Mouse (Mus musculus) forebrain, embryonic 11.5 days (tissue): ENCODE data around the gene Tcf21. TPM values are rescaled to one million over a fixed set of nuclear protein-coding genes. Genes with fewer than 3 reads are reported as not detected.

Source experiments
- ATAC-seq: fragments of 200-750 bp; cut with Nextera tagmentation; replicated peaks from 2 replicates; pipeline ENCODE4 v1.8.0; 2017; ENCODE audit warnings: moderate TSS enrichment; ENCODE audit not compliant: low FRiP score
- DNase-seq: peaks from one replicate; pipeline ENCODE4 v3.0.0-alpha.2; 2017; ENCODE audit warnings: low spot score
- H3K27ac ChIP-seq: fragments of 300-500 bp; sonication (generic); 2 replicates; pipeline ENCODE4 v1.5.1; 2014; ENCODE audit warnings: low read depth, low read length
- H3K27me3 ChIP-seq: fragments of 300-500 bp; sonication (generic); 2 replicates; pipeline ENCODE4 v1.6.1; 2014; ENCODE audit warnings: mild to moderate bottlenecking, low read length, mixed read lengths; ENCODE audit not compliant: control insufficient read depth, insufficient read depth
- H3K36me3 ChIP-seq: fragments of 300-500 bp; sonication (generic); 2 replicates; pipeline ENCODE4 v1.6.1; 2014; ENCODE audit warnings: mild to moderate bottlenecking, low read length, moderate library complexity, mixed read lengths; ENCODE audit not compliant: control insufficient read depth, insufficient read depth
- H3K4me1 ChIP-seq: fragments of 300-500 bp; sonication (generic); replicated peaks from 2 replicates; pipeline ENCODE4 v1.6.1; 2014; ENCODE audit warnings: low read length, mixed read lengths; ENCODE audit not compliant: control insufficient read depth, insufficient read depth
- H3K4me2 ChIP-seq: fragments of 300-500 bp; sonication (generic); 2 replicates; pipeline ENCODE4 v1.6.1; 2014; ENCODE audit warnings: low read depth, mild to moderate bottlenecking, low read length, moderate library complexity, mixed read lengths; ENCODE audit not compliant: severe bottlenecking
- H3K4me3 ChIP-seq: fragments of 300-500 bp; sonication (generic); 2 replicates; pipeline ENCODE4 v1.5.1; 2014; ENCODE audit warnings: low read depth, low read length
- H3K9ac ChIP-seq: fragments of 300-500 bp; sonication (generic); 2 replicates; pipeline ENCODE4 v1.6.1; 2014; ENCODE audit warnings: low read length
- H3K9me3 ChIP-seq: fragments of 300-500 bp; sonication (generic); 2 replicates; pipeline ENCODE4 v1.6.1; 2016; ENCODE audit warnings: low read length, mixed read lengths; ENCODE audit not compliant: control insufficient read depth
- WGBS: fragments of 180-500 bp; shearing (Covaris S2); extraction: QIAGEN DNeasy Blood & Tissue Kit; methylation state at CpG from one replicate; pipeline ENCODE4 v1.1.7; 2014; 5-methylcytosine and 5-hydroxymethylcytosine counted together
- polyA plus RNA-seq: library from polyadenylated mRNA; unstranded; fragments of >200 nt; fragmentation: Nextera tagmentation; extraction: Ambion mirVana; gene quantifications from 2 replicates; pipeline ENCODE4 v1.2.1, GENCODE M21; 2014

The Tcf21 gene
- polyA plus RNA-seq, 1 experiment from 2014 or later, result not detected

DNA sequence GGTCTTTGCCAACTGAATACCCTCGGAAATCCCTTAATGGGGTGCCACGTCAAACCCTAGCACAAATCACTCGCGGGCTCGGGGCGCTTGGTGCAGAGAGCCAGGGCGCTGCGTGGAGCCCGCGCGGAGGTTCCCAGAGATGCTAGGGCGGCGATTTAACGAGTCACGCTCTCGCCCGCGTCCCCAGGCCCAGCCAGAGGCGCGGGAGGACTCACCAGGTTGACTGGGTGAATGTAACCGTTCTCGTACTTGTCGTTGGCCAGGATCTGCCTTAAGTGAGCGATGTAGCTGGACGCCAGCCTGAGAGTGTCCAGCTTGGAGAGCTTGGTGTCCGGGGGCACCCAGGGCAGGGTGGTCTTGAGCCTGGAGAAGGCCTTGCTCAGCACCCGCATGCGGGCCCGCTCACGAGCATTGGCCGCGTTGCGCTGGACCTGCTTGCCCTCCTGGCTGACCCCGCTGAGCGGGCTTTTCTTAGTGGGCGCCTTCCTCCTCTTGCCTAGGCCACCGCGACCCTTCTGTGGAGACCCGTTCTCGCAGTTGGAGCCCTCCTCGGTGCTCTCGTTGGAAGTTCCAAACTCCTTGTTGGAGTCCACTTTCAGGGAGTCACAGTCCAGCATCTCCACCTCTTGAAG, 619 bp downstream of the Tcf21 start:
- H3K4me1 ChIP-seq, result peaks cover 3% of the 10 kb centered on the region; the same call in 1 of the 2 replicates
- no peak overlapping the region for H3K4me2 ChIP-seq
- no peak for ATAC-seq
- no peaks in the 10 kb centered on the region for H3K36me3 ChIP-seq
- peak; percentile 65 for DNase-seq
- peaks cover 80% of the 10 kb centered on the region for H3K27me3 ChIP-seq
- no peaks in the 10 kb centered on the region for H3K9me3 ChIP-seq
- no peak overlapping the region for H3K27ac ChIP-seq
- no peak overlapping the region for H3K9ac ChIP-seq
- H3K4me3 ChIP-seq, result peak overlapping the region; percentile 7; the same call in 1 of the 2 replicates
- under 1% methylated on average over 42 of the region's 42 CpGs for WGBS

DNA sequence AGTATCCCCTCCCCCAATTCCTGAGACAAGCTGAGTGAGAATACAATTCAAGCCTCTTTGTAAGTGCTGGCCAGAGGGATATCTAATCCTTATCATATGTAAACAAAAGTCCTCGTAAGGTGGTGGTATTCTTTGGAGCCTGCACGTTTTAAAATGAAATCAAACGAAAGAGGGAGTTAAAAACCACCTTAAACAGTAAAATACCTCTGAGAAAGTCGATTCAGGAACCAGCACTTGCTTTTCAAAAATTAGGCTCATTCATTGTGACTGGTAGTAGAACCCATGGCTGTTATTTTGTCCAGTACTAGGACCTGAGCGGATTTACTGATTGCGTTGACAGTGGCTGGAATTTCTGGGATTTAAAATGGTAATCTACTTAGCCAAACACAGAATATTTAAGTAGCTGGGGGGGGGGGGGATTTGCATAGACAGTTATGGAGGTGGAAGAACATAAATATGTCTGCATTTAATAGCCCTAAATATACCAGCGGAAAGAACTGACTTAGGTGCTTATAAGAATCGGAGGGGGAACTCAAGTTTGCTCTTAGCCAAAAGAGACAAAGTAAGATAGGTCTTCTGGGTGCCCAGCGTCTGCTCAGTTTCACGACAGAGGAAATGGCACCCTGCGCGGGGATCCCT, 1.3 kb downstream of the Tcf21 start:
- H3K27me3 ChIP-seq, result peaks cover 81% of the 10 kb centered on the region
- no peaks in the 10 kb centered on the region for H3K36me3 ChIP-seq
- peak overlapping the region; percentile 7; the same call in 1 of the 2 replicates for H3K4me3 ChIP-seq
- H3K27ac ChIP-seq, result no peak overlapping the region
- ATAC-seq, result no peak
- no peak overlapping the region for H3K4me2 ChIP-seq
- no peaks in the 10 kb centered on the region for H3K9me3 ChIP-seq
- H3K9ac ChIP-seq, result no peak overlapping the region
- under 1% methylated on average over 12 of the region's 12 CpGs for WGBS
- peaks cover 5% of the 10 kb centered on the region; the same call in 1 of the 2 replicates for H3K4me1 ChIP-seq
- no peak for DNase-seq

DNA sequence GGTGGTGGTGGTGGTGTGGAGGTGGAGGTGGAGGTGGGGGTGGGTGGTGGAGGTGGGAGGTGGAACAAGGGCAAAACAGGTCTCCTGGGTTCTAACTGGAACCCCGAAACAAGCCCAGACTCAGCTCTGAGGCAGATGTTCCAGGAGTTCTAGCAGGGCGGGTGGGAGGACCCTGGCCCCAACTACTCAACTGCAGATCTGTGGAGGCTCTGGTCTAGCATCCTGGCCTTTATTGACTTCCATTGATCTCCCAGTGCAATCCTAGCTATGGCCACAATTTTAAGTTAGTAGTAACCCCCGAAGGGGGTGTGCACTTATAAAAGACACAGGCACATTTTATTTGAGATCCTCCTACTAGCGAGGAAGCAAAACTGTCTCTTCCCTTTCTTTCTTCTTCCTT, 2.0 kb downstream of the Tcf21 start:
- ATAC-seq, result no peak
- H3K27ac ChIP-seq, result no peak overlapping the region
- no peaks in the 10 kb centered on the region for H3K36me3 ChIP-seq
- WGBS, result 2% methylated on average over 4 of the region's 4 CpGs
- H3K4me2 ChIP-seq, result no peak overlapping the region
- peaks cover 7% of the 10 kb centered on the region; the same call in 1 of the 2 replicates for H3K4me1 ChIP-seq
- H3K4me3 ChIP-seq, result no peak overlapping the region
- no peaks in the 10 kb centered on the region for H3K9me3 ChIP-seq
- no peak for DNase-seq
- H3K9ac ChIP-seq, result no peak overlapping the region
- peaks cover 83% of the 10 kb centered on the region for H3K27me3 ChIP-seq

DNA sequence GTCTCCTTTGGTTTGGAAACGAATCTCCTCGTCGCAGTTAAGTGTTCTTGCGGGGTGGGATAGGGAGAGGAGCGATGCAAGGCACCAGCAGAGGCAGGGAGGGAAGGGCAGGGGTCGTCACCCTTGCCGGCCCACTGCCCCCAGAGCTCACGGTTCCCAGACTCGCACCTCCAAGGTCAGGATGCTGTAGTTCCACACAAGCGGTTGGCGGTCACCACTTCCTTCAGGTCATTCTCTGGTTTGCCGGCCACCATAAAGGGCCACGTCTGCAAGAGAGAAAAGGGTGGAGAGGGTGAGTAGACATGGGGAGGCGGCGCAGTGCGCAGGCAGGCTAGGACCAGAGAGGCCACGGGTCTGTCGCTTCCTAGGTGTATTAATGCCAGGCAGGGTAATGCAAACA, 2.4 kb downstream of the Tcf21 start:
- Histone ChIP-seq H3K4me2 (no peak overlapping the region), H3K27me3 (peaks cover 79% of the 10 kb centered on the region), H3K27ac (no peak overlapping the region), H3K36me3 (no peaks in the 10 kb centered on the region), H3K4me3 (no peak overlapping the region), H3K9me3 (no peaks in the 10 kb centered on the region), H3K4me1 (peaks cover 7% of the 10 kb centered on the region; the same call in 1 of the 2 replicates), H3K9ac (no peak overlapping the region)
- ATAC-seq, result no peak
- WGBS, result 0% methylated on average over 18 of the region's 18 CpGs
- DNase-seq, result no peak

DNA sequence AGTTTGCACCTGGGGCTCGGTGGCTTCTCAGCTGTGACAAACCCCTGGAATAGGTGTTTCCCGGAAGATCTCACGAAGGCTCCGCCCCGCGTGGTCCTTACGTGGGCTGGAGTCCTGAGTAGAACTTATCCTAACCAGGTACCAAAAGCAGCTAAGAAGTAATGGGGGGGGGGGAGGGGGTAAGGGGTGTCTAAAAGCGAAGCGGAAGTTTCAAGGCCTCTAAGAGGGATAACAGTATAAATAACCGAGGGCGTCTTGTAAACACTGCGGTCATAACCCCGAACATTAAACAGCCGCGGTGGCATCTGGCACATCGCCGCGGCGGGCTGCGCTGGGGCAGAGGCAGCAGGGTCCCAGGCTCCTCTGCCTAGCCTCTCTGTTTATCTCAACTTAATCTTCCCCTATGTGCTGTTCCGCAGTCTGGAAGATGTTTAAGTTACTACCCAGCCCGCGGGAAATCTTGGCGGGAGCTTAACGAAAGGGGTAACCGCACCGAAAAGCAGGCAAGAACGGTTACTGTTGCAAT, 3.7 kb downstream of the Tcf21 start:
- ATAC-seq (no peak), DNase-seq (peak; percentile 59)
- H3K9me3 ChIP-seq, result no peaks in the 10 kb centered on the region
- under 1% methylated on average over 28 of the region's 28 CpGs for WGBS
- H3K4me2 ChIP-seq, result no peak overlapping the region
- peaks cover 80% of the 10 kb centered on the region for H3K27me3 ChIP-seq
- peaks cover 7% of the 10 kb centered on the region; the same call in 1 of the 2 replicates for H3K4me1 ChIP-seq
- H3K36me3 ChIP-seq, result no peaks in the 10 kb centered on the region
- H3K4me3 ChIP-seq, result no peak overlapping the region
- H3K9ac ChIP-seq, result no peak overlapping the region
- H3K27ac ChIP-seq, result no peak overlapping the region

DNA sequence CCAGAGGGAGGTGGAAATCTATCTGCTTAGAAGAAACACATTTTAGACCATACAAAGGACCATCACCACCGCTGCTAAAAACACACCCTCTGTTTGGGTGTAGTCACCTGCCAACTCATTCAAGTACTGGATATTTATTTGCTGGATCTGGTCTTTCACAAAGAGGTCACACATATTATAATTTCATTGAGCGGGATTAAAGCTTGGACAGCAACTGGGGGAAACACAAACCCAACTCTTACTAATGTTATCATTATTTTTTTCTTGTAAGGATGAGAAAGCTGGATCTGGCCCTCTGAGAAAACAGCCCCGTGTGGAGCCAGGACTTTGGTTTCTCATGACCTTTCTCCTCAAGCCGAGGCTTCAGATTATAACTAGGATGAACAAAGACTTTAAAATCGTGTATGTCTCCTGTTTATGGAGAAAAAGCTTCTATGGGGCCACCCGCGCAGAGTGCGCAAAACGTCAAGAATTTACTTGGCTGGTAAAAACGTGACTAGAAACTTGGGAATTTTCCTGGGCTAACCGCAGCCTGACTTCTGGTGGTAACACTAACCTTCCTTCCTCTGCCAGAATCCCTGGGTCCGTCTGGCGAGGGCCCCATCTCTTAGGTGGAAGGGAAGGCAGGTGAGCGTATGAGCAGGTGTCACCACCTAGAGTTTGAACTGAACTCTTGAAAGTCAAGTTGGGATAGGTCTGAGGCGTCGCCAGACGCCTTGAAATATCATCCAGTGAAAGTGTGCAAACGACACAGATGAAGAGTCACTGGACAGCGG, 4.3 kb downstream of the Tcf21 start:
- 1% methylated on average over 19 of the region's 19 CpGs for WGBS
- Histone ChIP-seq H3K9me3 (no peaks in the 10 kb centered on the region), H3K4me2 (no peak overlapping the region), H3K36me3 (no peaks in the 10 kb centered on the region), H3K4me1 (peaks cover 7% of the 10 kb centered on the region; the same call in 1 of the 2 replicates), H3K9ac (no peak overlapping the region), H3K27ac (no peak overlapping the region), H3K4me3 (no peak overlapping the region), H3K27me3 (peaks cover 77% of the 10 kb centered on the region)
- ATAC-seq (no peak), DNase-seq (no peak)

DNA sequence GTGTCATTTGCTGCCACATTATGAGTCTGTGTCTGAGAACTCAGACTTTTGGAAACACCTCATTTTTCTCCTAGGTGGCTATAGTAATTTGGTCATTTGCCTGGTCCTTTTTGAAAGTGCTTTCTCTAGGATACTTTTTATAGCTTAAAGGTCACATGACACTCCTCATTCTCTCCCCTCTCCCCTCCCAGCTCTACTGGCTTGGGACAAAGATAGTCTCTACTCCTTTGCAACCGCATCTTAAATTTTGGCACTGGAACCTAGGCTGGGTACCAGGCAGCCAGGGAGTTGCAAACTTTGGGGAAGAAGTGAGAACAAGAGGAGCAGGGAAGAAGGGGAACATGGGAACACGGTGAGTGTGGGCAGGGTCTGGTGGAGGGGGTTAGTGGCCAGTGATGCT, 5.2 kb downstream of the Tcf21 start:
- no peak for ATAC-seq
- H3K36me3 ChIP-seq, result no peaks in the 10 kb centered on the region
- H3K27me3 ChIP-seq, result peaks cover 70% of the 10 kb centered on the region
- H3K4me2 ChIP-seq, result no peak overlapping the region
- no peak overlapping the region for H3K4me3 ChIP-seq
- H3K9ac ChIP-seq, result no peak overlapping the region
- H3K27ac ChIP-seq, result no peak overlapping the region
- no peaks in the 10 kb centered on the region for H3K9me3 ChIP-seq
- no peak for DNase-seq
- WGBS, result 0% methylated on average over 2 of the region's 2 CpGs
- peaks cover 7% of the 10 kb centered on the region; the same call in 1 of the 2 replicates for H3K4me1 ChIP-seq

DNA sequence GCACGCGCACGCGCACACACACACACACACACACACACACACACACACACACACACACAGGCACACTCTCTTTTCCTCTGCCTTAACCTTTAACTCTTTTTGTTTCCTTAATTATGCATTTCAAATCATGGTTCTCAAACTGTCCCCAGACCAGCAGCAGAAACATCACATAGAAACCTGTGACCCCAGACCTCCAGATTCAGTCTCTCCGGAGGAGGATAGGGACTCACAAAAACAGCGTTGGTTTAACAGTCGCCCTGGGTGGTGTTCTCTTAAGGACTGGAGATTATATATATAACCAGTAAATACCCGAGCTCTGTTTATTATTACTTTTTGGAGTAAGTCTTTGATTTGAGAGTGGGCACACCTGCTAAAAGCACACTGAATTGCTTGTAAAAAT, 5.7 kb downstream of the Tcf21 start:
- Histone ChIP-seq H3K27me3 (peaks cover 66% of the 10 kb centered on the region), H3K4me3 (no peak overlapping the region), H3K4me2 (no peak overlapping the region), H3K9ac (no peak overlapping the region), H3K4me1 (peaks cover 7% of the 10 kb centered on the region; the same call in 1 of the 2 replicates), H3K9me3 (no peaks in the 10 kb centered on the region), H3K36me3 (no peaks in the 10 kb centered on the region), H3K27ac (no peak overlapping the region)
- WGBS, result under 1% methylated on average over 4 of the region's 8 CpGs
- DNase-seq (no peak), ATAC-seq (no peak)
